Mouse (Mus musculus): ENCODE data around the gene Kcnc4. TPM values are rescaled to one million over a fixed set of nuclear protein-coding genes. Genes with fewer than 3 reads are reported as not detected.

The Kcnc4 gene
- not detected in 2 replicates for polyA plus RNA-seq (2012; ENCODE audit: insufficient read depth, insufficient read length, low replicate concordance, missing spikeins)

GRCm38 (mm10) chr3:107459196-107459772, at the start of gene Kcnc4:
TSS of gene Kcnc4 (minus strand) at chr3:107459552.
- Histone ChIP-seq H3K4me3 (ENCODE audit: insufficient read depth, low read depth, low read length) (peak within 1 kb of the TSS; percentile 47), H3K4me1 (ENCODE audit: control insufficient read depth, insufficient read depth, low read length) (peaks cover 24% of the 10 kb centered on the region), H3K27ac (ENCODE audit: insufficient read depth, low read depth, low read length) (no peak within 1 kb of the TSS)
- under 1% methylated on average over 68 of the region's 68 CpGs for WGBS
- TF ChIP-seq CTCF (IDR thresholded peaks at IDR 0.05; ENCODE audit: insufficient read depth, low read depth, low read length) (no peak), POLR2A (IDR thresholded peaks at IDR 0.05; ENCODE audit: insufficient read depth, low read depth, low read length) (no peak)

DNA sequence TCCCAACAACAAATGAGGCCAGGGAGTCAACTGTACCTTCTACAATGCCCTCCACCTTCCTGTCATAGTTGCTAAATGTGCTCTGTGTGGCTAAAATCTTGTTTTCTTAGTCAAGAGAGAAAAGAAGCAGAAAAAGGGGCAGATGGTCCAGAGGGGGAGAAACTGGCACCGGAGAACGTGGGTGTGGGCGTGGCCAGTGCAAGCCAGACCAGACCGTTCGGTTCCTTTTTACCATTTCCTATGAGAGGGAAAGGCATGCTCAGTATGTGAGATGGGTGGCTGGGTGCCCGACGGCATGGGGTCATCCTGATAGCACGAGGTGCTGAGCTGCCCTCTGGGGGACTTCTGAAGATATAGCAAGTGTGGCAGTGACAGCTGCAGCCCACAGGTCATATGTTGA, 49.3 kb upstream of the Kcnc4 start:
- 83% methylated on average over 8 of the region's 8 CpGs for WGBS
- Histone ChIP-seq H3K27ac (ENCODE audit: insufficient read depth, low read depth, low read length) (no peak overlapping the region), H3K4me1 (ENCODE audit: control insufficient read depth, insufficient read depth, low read length) (peaks cover 18% of the 10 kb centered on the region), H3K4me3 (ENCODE audit: insufficient read depth, low read depth, low read length) (no peak overlapping the region)
- TF ChIP-seq CTCF (IDR thresholded peaks at IDR 0.05; ENCODE audit: insufficient read depth, low read depth, low read length) = no peak
- TF ChIP-seq POLR2A (IDR thresholded peaks at IDR 0.05; ENCODE audit: insufficient read depth, low read depth, low read length) = no peak

DNA sequence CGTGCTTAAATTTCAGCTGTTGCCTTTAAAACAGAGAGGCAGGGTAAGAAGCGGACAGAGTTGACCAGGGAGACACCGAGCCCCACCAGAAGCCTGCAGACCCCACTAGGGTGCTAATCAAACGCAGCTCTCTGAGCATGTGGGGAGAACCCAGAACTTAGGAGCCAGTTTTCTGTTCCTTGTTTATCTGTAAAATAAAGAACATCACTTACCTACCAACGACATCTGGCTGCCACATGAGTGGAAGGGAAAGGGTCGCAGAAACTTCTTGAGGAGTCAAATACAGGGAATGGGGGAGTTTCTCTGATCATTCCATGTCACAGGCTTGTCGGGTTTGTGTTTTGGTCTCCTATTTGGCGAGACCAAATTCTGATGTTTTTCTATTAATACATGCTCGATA, 48.6 kb upstream of the Kcnc4 start:
- no peak for TF ChIP-seq POLR2A (IDR thresholded peaks at IDR 0.05; ENCODE audit: insufficient read depth, low read depth, low read length)
- no peak for TF ChIP-seq CTCF (IDR thresholded peaks at IDR 0.05; ENCODE audit: insufficient read depth, low read depth, low read length)
- WGBS = 89% methylated on average over 9 of the region's 9 CpGs
- no peak overlapping the region for H3K27ac ChIP-seq (ENCODE audit: insufficient read depth, low read depth, low read length)
- H3K4me3 ChIP-seq (ENCODE audit: insufficient read depth, low read depth, low read length) = no peak overlapping the region
- H3K4me1 ChIP-seq (ENCODE audit: control insufficient read depth, insufficient read depth, low read length) = peaks cover 17% of the 10 kb centered on the region

DNA sequence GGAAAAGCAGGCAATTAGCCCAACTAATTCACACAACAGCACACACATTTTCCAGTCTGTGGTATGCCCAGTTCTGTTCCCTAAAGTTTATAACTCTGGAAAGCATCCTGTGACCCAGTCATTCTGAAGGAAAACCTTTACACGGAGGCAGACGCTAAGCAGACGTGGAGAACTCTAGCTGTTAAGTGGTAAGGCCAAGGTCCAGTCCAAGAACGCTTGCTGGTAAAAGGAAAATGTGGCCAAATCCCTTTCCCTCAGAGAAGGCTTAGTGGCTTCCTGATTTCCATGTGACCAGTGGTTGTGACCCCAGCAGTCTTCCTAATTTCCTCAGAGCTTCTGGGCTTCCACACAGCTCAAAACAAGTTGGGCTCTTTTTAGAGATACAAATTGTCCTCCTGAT, 47.2 kb upstream of the Kcnc4 start:
- Histone ChIP-seq H3K4me1 (ENCODE audit: control insufficient read depth, insufficient read depth, low read length) (peaks cover 28% of the 10 kb centered on the region), H3K27ac (ENCODE audit: insufficient read depth, low read depth, low read length) (no peak overlapping the region), H3K4me3 (ENCODE audit: insufficient read depth, low read depth, low read length) (no peak overlapping the region)
- no peak for TF ChIP-seq CTCF (IDR thresholded peaks at IDR 0.05; ENCODE audit: insufficient read depth, low read depth, low read length)
- no peak for TF ChIP-seq POLR2A (IDR thresholded peaks at IDR 0.05; ENCODE audit: insufficient read depth, low read depth, low read length)
- 75% methylated on average over 4 of the region's 4 CpGs for WGBS

DNA sequence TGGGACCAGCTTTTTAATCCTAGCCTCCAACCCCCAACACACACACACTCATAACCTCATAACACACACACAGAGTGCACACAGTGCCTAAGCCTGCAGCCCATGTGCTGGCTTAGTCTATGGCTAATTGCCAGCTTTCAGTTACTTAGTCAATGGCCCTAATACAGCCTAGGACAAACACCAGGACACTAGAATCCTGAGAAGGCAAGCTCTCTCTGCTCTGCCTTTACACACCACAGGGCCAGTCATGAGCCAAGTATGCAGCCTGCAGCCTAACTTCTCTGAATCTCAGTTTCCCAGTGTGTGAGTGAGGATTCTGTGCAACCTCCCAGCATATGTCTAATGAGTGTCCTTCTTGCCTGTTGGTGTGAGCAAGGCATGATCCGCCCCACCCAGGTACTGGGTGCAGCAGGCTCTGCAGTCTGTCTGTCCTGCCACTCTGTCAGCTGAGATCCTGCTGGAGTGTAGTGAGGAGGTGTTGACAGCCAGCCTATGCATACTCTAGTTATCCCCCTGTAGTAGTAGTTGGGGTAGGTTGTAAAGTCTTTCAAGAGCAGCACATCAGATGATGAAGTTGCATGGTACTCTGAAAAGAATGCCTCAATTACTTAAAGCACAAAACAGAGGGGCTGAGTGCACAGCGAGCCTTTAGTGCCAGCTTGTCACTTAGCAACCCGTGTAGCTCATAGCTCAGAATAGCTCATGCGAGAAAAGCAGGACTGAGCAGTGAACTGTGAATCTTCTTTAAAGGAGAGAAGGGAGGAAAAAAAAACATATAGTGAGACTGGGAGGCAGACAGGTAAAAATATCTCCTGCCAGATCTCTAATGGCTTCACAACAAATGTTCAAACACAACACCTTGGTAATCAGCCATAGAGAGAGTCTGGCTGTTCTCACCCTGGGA, 46.4 kb upstream of the Kcnc4 start:
- TF ChIP-seq POLR2A (IDR thresholded peaks at IDR 0.05; ENCODE audit: insufficient read depth, low read depth, low read length) (no peak), CTCF (IDR thresholded peaks at IDR 0.05; ENCODE audit: insufficient read depth, low read depth, low read length) (no peak)
- H3K27ac ChIP-seq (ENCODE audit: insufficient read depth, low read depth, low read length) = peak overlapping the region; percentile 12; the same call in 1 of the 2 replicates
- peaks cover 35% of the 10 kb centered on the region for H3K4me1 ChIP-seq (ENCODE audit: control insufficient read depth, insufficient read depth, low read length)
- WGBS = 23% methylated on average over 4 of the region's 4 CpGs
- H3K4me3 ChIP-seq (ENCODE audit: insufficient read depth, low read depth, low read length) = no peak overlapping the region

GRCm38 (mm10) chr3:107504542-107504941, 45.2 kb upstream of the Kcnc4 start:
- Histone ChIP-seq H3K27ac (ENCODE audit: insufficient read depth, low read depth, low read length) (no peak overlapping the region), H3K4me1 (ENCODE audit: control insufficient read depth, insufficient read depth, low read length) (peaks cover 40% of the 10 kb centered on the region), H3K4me3 (ENCODE audit: insufficient read depth, low read depth, low read length) (no peak overlapping the region)
- TF ChIP-seq POLR2A (IDR thresholded peaks at IDR 0.05; ENCODE audit: insufficient read depth, low read depth, low read length) (no peak), CTCF (IDR thresholded peaks at IDR 0.05; ENCODE audit: insufficient read depth, low read depth, low read length) (no peak)
- WGBS = 87% methylated on average over 1 of the region's 1 CpGs

DNA sequence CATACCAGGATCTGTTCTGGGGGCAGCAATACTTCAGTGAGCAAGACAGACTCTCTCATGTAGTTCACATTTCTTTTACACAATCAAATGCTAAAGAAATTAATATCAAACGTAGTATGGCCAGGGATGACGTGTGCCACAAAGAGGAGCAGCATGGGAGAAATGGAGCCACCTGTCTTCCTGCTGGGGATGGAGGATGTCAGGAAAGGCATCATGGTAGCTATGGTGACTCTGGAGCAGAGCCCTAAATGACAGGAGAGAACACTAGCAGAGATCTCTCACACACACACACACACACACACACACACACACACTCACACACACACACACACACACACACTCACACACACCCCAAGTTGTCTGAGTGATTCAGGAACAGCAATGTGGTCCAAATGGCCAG, 44.4 kb upstream of the Kcnc4 start:
- Histone ChIP-seq H3K4me1 (ENCODE audit: control insufficient read depth, insufficient read depth, low read length) (peaks cover 40% of the 10 kb centered on the region), H3K4me3 (ENCODE audit: insufficient read depth, low read depth, low read length) (no peak overlapping the region), H3K27ac (ENCODE audit: insufficient read depth, low read depth, low read length) (no peak overlapping the region)
- WGBS = 85% methylated on average over 2 of the region's 2 CpGs
- TF ChIP-seq POLR2A (IDR thresholded peaks at IDR 0.05; ENCODE audit: insufficient read depth, low read depth, low read length) (no peak), CTCF (IDR thresholded peaks at IDR 0.05; ENCODE audit: insufficient read depth, low read depth, low read length) (no peak)

DNA sequence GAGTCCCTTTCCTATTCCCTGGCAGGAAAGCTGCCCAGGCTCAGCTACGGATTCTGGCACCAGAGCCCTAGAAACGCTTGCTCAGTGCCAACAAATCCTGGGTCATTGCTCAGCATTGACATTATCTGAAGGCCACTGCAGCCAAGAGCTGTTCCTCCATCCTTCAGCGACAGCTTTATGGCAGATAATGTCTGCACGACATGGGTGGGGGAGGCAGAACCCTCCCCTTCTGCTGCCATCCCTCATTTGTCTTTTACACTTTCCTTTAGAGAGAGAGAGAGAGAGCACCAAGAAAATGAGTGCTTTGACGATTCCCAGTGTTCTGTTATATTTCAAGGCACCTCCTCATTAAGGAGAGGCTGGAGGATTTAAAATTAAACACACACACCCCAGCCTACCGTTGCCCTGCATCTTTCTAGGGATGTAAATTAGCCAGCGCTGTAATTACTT, 42.4 kb upstream of the Kcnc4 start:
- Histone ChIP-seq H3K4me3 (ENCODE audit: insufficient read depth, low read depth, low read length) (no peak overlapping the region), H3K4me1 (ENCODE audit: control insufficient read depth, insufficient read depth, low read length) (peaks cover 39% of the 10 kb centered on the region), H3K27ac (ENCODE audit: insufficient read depth, low read depth, low read length) (no peak overlapping the region)
- WGBS = 13% methylated on average over 7 of the region's 7 CpGs
- TF ChIP-seq CTCF (IDR thresholded peaks at IDR 0.05; ENCODE audit: insufficient read depth, low read depth, low read length) (no peak), POLR2A (IDR thresholded peaks at IDR 0.05; ENCODE audit: insufficient read depth, low read depth, low read length) (no peak)

DNA sequence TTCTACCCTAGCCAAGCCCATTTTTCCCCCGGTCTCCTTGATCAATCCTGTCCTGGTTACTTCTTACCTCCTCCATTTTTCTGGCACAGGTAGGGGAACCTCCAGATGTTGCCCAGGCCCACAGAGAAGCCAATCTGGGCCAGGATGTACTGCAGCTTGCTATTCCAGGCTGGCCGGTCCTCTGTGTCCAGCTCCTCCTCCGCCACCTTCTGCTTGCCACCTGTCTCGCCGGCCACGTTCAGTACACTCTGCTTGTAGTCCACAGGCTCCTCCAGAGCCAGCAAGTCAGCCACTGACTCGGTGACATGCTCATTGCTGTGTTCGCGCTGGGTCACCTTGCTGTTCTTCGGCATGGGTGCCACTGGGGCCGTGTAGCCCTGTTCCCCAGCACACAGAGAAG, 40.9 kb upstream of the Kcnc4 start:
- no peak overlapping the region for H3K4me3 ChIP-seq (ENCODE audit: insufficient read depth, low read depth, low read length)
- H3K27ac ChIP-seq (ENCODE audit: insufficient read depth, low read depth, low read length) = no peak overlapping the region
- peaks cover 36% of the 10 kb centered on the region for H3K4me1 ChIP-seq (ENCODE audit: control insufficient read depth, insufficient read depth, low read length)
- TF ChIP-seq POLR2A (IDR thresholded peaks at IDR 0.05; ENCODE audit: insufficient read depth, low read depth, low read length) = no peak
- no peak for TF ChIP-seq CTCF (IDR thresholded peaks at IDR 0.05; ENCODE audit: insufficient read depth, low read depth, low read length)
- WGBS = 95% methylated on average over 11 of the region's 11 CpGs
